Mouse (Mus musculus): ENCODE measurements around the gene Olfr1360.

The Olfr1360 gene

DNA sequence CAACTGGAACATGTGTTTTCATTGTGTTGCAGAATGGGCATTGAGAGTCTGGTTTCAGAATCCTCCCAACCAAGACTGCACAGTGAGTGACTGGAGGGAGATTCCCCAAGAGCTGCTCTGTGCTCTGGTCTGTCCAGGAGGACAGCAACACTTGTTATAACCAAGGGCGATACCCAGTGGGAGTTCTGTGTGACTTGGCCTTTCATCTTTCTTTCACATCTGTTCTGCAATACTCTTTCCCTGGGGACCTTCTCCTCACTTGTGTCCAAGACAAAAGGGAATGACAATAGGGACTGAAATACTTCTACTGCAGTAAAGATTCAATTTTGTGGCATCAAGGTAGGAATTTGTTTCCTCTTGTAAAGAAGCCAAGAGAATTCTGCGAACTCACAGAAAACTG lies 34.8 kb downstream of the Olfr1360 start, which contains the start of gene Olfr11:
TSS of gene Olfr11 (minus strand) at position 101 of the 400 bp plus-strand sequence.
- DNase-seq, result no peak

Data from retina, postnatal 1 day (tissue).